Mouse (Mus musculus) limb, embryonic 14.5 days (tissue): ENCODE measurements around the gene Trak1. TPM values are rescaled to one million over a fixed set of nuclear protein-coding genes. Genes with fewer than 3 reads are reported as not detected.

Experiments used
- ATAC-seq: fragments of 200-750 bp; cut with Nextera tagmentation; 2 replicates; pipeline ENCODE4 v1.8.0; 2017; ENCODE audit warnings: low read depth, moderate number of reproducible peaks, moderate TSS enrichment; ENCODE audit not compliant: low FRiP score
- DNase-seq: peaks from one replicate; pipeline ENCODE4 v3.0.0-alpha.2; 2015; ENCODE audit warnings: low spot score
- H3K27ac ChIP-seq: fragments of 300-500 bp; sonication (generic); replicated peaks from 2 replicates; pipeline ENCODE4 v1.5.1; 2014; ENCODE audit warnings: low read depth, mild to moderate bottlenecking, low read length, moderate library complexity, mixed read lengths
- H3K27me3 ChIP-seq: fragments of 300-500 bp; sonication (generic); 2 replicates; pipeline ENCODE4 v1.6.1; 2014; ENCODE audit warnings: low read length, mixed read lengths; ENCODE audit not compliant: control insufficient read depth, insufficient read depth
- H3K36me3 ChIP-seq: fragments of 300-500 bp; sonication (generic); 2 replicates; pipeline ENCODE4 v1.6.1; 2014; ENCODE audit warnings: mild to moderate bottlenecking, low read length, moderate library complexity, mixed read lengths; ENCODE audit not compliant: control insufficient read depth, insufficient read depth
- H3K4me1 ChIP-seq: fragments of 300-500 bp; sonication (generic); 2 replicates; pipeline ENCODE4 v1.6.1; 2014; ENCODE audit warnings: antibody characterized with exemption, low read length, mixed read lengths; ENCODE audit not compliant: control insufficient read depth, insufficient read depth
- H3K4me2 ChIP-seq: fragments of 300-500 bp; sonication (generic); replicated peaks from 2 replicates; pipeline ENCODE4 v1.6.1; 2014; ENCODE audit warnings: low read depth, mild to moderate bottlenecking, low read length, moderate library complexity; ENCODE audit not compliant: severe bottlenecking
- H3K4me3 ChIP-seq: fragments of 300-500 bp; sonication (generic); replicated peaks from 2 replicates; pipeline ENCODE4 v1.5.1; 2014; ENCODE audit warnings: low read length
- H3K9ac ChIP-seq: fragments of 300-500 bp; sonication (generic); 2 replicates; pipeline ENCODE4 v1.6.1; 2014; ENCODE audit warnings: mild to moderate bottlenecking, low read depth, low read length, moderate library complexity; ENCODE audit not compliant: severe bottlenecking
- H3K9me3 ChIP-seq: fragments of 300-500 bp; sonication (generic); 2 replicates; pipeline ENCODE4 v1.6.1; 2016; ENCODE audit warnings: low read length; ENCODE audit not compliant: control insufficient read depth
- POLR2A ChIP-seq: fragments of 200-500 bp; IDR thresholded peaks from 2 replicates; pipeline ENCODE4 v1.8.0; 2012; ENCODE audit warnings: inconsistent platforms, mild to moderate bottlenecking, moderate library complexity, borderline replicate concordance; ENCODE audit not compliant: insufficient read depth, insufficient read length; ENCODE audit errors: extremely low read depth
- WGBS: fragments of 180-500 bp; shearing (Covaris S2); extraction: QIAGEN DNeasy Blood & Tissue Kit; methylation state at CpG from one replicate; pipeline ENCODE4 v1.1.7; 2014; 5-methylcytosine and 5-hydroxymethylcytosine counted together
- polyA plus RNA-seq, 2 experiments: library from polyadenylated mRNA; depleted of rRNA in 1 of 2; stranded (reverse) in 1 of 2; unstranded in 1 of 2; fragments of >200 nt; fragmentation: Nextera tagmentation in 1 of 2; extraction: Ambion mirVana in 1 of 2; gene quantifications; 2 replicates each; pipeline versions ENCODE4 v1.2.1 to v1.2.3; 2012 to 2014

Gene Trak1
- polyA plus RNA-seq, 2 experiments, result 20.8 to 31.2 TPM

GRCm38 (mm10) chr9:121298065-121298398 lies 730 bp downstream of the Trak1 start:
- peak; percentile 50 for DNase-seq

GRCm38 (mm10) chr9:121298411-121299091 lies 1.2 kb downstream of the Trak1 start:
- Histone ChIP-seq H3K4me1 (peaks cover 21% of the 10 kb centered on the region), H3K9ac (peak overlapping the region; percentile 88), H3K27me3 (no peaks in the 10 kb centered on the region), H3K9me3 (no peaks in the 10 kb centered on the region), H3K27ac (no peak overlapping the region), H3K4me2 (peak overlapping the region; percentile 87), H3K4me3 (peak overlapping the region; percentile 89), H3K36me3 (0 out of 2 replicates have a peak, but pooled peaks cover 4% of the 10 kb centered on the region)
- ATAC-seq (no peak), DNase-seq (peak; percentile 20)
- WGBS, result 28% methylated on average over 15 of the region's 15 CpGs
- no peak for TF ChIP-seq POLR2A

More at GRCm38 (mm10) chr9:121298065-121298398, 730 bp downstream of the Trak1 start:
- H3K36me3 ChIP-seq, result 0 out of 2 replicates have a peak, but pooled peaks cover 4% of the 10 kb centered on the region
- H3K4me1 ChIP-seq, result peaks cover 21% of the 10 kb centered on the region
- 2% methylated on average over 7 of the region's 7 CpGs for WGBS
- peak overlapping the region; percentile 88 for H3K9ac ChIP-seq
- H3K27me3 ChIP-seq, result no peaks in the 10 kb centered on the region
- peak overlapping the region; percentile 87 for H3K4me2 ChIP-seq
- H3K27ac ChIP-seq, result peak overlapping the region; percentile 38; the same call in 1 of the 2 replicates
- H3K9me3 ChIP-seq, result no peaks in the 10 kb centered on the region
- ATAC-seq, result no peak
- no peak for TF ChIP-seq POLR2A
- peak overlapping the region; percentile 89 for H3K4me3 ChIP-seq

- H3K27ac ChIP-seq, result no peak overlapping the region
- no peak overlapping the region for H3K9ac ChIP-seq
- DNase-seq, result no peak
- peaks cover 21% of the 10 kb centered on the region for H3K4me1 ChIP-seq
- H3K9me3 ChIP-seq, result no peaks in the 10 kb centered on the region
- peak overlapping the region; percentile 87 for H3K4me2 ChIP-seq
- H3K27me3 ChIP-seq, result no peaks in the 10 kb centered on the region
- WGBS, result 86% methylated on average over 9 of the region's 9 CpGs
- H3K4me3 ChIP-seq, result peak overlapping the region; percentile 89; the same call in 1 of the 2 replicates
- no peak for TF ChIP-seq POLR2A
- H3K36me3 ChIP-seq, result 0 out of 2 replicates have a peak, but pooled peaks cover 4% of the 10 kb centered on the region
- ATAC-seq, result no peak
Observed at GRCm38 (mm10) chr9:121299223-121299755, 2.0 kb downstream of the Trak1 start.

GRCm38 (mm10) chr9:121299976-121300570 lies 2.8 kb downstream of the Trak1 start:
- H3K36me3 ChIP-seq, result 0 out of 2 replicates have a peak, but pooled peaks cover 4% of the 10 kb centered on the region
- H3K9me3 ChIP-seq, result no peaks in the 10 kb centered on the region
- peaks cover 21% of the 10 kb centered on the region for H3K4me1 ChIP-seq
- H3K27ac ChIP-seq, result no peak overlapping the region
- H3K9ac ChIP-seq, result 0 out of 2 replicates have a peak overlapping the region, but pooled peaks have one; percentile 21
- H3K4me3 ChIP-seq, result no peak overlapping the region
- 69% methylated on average over 19 of the region's 19 CpGs for WGBS
- TF ChIP-seq POLR2A, result no peak
- no peak overlapping the region for H3K4me2 ChIP-seq
- no peak for DNase-seq
- H3K27me3 ChIP-seq, result no peaks in the 10 kb centered on the region
- no peak for ATAC-seq

- WGBS, result 80% methylated on average over 22 of the region's 22 CpGs
- Histone ChIP-seq H3K36me3 (0 out of 2 replicates have a peak, but pooled peaks cover 4% of the 10 kb centered on the region), H3K27ac (no peak overlapping the region), H3K9me3 (no peaks in the 10 kb centered on the region), H3K9ac (no peak overlapping the region), H3K4me2 (no peak overlapping the region), H3K4me3 (no peak overlapping the region), H3K27me3 (no peaks in the 10 kb centered on the region), H3K4me1 (peaks cover 21% of the 10 kb centered on the region)
- DNase-seq (no peak), ATAC-seq (no peak)
- no peak for TF ChIP-seq POLR2A
Observed at GRCm38 (mm10) chr9:121301041-121301920, 4.0 kb downstream of the Trak1 start.
